Mouse (Mus musculus) frontal cortex, postnatal 25 days (tissue): ENCODE measurements around the gene Klhl10.

Experiments used
- DNase-seq, 2 experiments: peaks; one replicate each; pipeline ENCODE4 v3.0.0; 2022; ENCODE audit warnings: low spot score in 2 of 2

The Klhl10 gene

DNA sequence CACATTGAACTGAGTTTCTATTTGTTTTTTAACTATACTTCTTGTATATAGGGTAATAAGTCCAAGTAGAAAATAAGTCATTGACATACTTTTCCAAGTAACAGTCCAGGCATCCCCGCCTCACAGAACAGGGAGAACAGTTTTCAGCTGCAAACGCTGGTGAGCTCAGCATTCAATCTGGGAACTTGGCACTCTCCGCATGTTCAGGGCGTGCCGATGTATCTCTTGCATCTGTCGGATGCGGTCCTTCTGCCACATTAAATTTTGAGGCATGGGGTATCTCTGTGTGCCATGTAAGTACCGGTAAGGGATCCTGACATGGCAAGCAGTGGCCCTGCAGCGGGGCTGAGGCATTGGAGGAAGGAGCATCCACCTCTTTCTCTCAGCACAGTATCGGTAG, 21.0 kb downstream of the Klhl10 start:
- DNase-seq: no peak

DNA sequence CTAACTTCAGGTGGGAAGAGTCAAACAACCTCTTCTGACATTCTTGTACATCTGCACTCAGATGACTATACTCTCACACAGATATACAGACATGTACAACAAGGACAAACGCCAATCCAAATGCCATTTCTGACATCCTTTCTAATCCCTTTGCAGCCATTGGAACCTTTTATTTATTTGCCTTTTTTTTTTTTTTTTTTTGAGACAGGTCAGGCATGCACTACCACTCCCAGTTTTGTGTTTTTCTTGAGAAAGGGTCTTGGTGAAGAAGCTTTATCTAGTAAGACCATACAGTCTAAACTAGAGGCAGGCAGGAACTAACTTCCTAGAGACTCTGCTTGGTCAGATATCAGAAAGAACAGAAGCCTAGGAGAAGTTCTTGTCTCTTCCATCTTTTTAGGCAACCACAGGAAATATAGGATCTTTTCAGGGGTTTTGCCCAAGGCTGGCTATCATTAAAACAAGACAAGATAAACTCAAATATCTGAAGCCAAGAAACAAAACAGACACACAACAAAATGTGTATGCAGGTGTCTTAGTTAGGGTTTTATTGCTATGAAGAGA, 23.6 kb downstream of the Klhl10 start:
- no peak for DNase-seq

DNA sequence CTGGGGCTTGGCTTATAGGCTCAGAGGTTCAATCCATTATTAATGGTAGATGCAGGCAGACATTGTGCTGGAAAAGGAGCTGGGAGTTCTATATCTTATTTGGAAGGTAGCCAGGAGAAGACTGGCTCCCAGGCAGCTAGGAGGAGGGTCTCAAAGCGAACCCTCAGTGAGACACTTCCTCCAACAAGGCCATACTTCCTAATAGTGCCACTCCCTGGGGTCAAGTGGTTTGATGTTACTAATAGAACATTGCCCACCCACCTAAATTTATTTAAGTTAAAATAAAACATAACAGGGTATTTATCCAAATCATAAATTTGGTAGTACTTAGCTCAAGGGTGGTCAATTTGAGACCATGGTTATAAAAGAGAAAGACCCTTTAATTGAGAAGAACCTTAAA, 24.1 kb downstream of the Klhl10 start:
- no peak for DNase-seq

DNA sequence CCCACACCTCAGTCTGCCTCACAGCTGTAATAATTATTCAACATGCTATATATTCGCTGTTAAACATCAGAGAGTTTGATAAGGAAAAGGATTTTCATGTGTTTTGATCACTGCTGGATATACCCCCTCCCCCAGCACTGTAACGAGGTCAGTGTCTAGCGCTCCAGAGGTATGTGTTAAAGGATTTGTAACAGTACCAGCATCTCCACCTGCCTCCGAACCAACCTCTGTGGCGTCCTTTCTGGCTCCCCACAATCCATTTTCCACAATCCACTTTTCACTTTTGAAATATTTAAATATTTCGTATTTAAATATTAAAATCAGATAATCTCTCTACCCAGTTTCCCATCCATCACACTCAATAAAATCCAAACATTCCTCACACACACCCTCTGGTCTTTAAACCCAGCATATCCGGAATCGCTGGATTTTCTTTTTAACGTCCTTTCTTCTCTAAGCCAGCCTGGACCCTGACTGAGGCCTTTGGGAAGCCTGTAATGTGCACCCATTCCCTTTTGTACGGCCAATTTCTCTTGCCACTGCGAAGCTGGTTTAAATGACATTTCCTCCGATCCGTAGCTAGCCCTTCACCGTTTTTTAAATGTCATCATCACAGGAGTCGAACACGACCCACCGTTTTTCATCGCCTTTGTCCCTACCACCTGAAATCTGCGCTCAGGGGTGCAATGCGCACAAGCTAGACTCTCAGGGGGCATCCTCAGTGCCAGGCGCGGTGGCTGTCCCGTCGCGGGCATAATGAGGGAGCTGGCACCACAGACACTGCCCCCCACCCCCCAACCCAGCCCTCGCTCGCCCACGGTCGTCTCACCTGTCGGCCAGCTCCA, 29.9 kb downstream of the Klhl10 start:
- DNase-seq: no peak

DNA sequence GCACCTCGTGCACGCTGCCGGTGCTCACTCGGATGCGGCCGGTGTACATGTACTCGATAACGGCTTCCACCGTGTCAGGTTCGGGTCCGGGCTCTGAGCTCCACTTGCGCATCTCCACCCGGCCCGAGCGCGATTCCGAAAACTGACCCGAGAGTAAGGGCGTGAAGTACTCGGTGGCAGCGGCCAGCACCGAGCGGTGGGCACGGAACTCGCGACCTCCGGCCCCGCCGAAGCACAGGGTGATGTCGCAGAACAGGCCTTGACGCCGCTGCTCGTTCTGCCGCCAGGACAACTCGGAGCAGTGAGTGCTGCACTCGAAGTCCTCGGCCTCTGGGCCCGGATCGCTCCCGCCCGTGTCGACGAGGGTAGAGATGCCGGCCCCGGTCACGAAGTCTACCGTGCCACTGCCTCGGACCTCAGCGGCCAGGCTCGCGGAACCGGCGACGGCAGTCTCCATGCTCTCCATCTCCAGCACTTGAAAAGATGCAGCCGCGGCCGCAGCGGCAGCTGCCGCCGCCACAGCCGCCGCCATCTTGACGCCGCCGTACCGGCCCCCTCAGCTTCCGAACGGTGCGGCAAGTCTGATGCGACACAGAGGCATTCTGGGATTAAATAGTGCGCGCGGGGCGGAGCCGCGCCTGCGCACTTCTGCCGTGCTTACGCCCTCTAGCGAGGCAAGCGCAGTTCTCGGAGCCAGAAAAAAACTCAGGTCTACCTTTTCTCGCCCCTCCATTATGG, 30.6 kb downstream of the Klhl10 start, which contains the start of gene Klhl11:
TSS of gene Klhl11 (minus strand) at position 545 of the 738 bp plus-strand sequence.
- peak; percentile 83 to 88 for DNase-seq

DNA sequence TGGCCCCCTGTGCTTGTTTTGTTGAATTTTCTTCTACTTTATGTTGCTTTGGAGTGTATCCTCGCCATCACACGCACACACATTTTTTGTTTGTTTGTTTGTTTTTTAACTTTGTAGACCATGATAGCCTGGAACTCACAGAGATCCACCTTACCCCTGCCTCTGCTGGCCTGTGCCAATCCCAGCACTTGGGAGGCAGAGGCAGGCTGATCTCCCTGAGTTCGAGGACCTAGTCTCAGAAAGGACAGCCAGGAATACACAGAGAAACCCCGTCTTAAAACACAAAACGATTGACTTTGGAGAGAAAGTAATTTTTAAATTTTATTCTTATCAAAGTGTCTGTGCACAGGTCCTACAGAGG, 31.2 kb downstream of the Klhl10 start:
- no peak for DNase-seq

DNA sequence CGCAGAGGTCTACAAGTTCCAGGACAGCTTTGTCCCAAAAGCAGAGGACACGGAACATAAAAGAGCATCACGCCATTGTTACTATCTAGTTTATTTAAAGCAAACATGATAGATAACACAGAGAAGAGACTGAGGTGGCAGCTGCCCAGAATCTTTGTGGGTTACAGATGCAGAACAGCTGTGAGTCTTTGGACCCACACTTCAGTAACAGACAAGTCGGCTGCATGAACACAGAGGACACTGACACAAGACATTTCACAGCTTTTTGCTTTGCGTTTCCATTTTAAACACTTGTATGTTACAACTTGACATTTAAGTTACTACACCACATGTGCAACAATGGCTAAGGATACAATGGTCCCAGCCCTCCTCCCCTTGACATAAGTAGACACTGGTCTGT, 34.6 kb downstream of the Klhl10 start:
- no peak for DNase-seq

DNA sequence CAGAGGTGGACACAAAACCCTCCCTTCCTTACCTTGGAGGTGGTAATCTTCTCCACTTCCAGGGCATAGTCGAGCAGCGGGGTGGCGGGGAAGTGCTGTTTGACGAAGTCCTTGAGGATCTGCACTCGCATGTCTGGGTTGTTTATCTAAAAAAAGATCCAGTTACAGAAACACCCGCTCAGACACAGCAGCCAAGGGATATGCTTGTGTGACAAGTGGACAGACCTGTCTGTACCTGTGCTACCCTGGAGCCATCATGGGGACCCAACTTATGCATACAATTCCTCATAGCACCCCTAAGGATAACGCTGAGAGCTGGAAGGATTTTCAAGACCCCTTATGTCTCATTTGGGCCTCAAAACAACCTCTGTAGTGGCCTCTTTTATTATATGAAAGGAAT, 37.4 kb downstream of the Klhl10 start:
- DNase-seq: no peak

DNA sequence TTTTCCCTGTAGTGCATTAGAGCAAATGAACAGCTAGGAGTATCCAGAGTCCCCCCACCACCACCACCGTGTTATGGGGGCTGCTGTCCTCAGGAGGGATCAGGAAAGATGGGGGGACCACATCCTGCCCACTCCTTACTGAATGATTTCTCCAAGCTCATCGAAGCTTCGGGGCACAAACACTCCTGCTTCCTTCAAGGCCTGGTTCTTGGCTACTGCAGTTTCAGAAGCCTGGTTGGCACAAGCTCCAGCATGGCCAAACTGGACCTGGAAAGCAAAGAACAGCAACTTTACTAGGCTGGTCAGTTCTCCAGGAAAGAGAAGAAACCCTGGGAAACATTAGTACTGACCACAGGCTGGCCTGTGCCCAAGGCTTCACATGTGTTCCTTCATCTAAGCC, 42.7 kb downstream of the Klhl10 start:
- no peak for DNase-seq

DNA sequence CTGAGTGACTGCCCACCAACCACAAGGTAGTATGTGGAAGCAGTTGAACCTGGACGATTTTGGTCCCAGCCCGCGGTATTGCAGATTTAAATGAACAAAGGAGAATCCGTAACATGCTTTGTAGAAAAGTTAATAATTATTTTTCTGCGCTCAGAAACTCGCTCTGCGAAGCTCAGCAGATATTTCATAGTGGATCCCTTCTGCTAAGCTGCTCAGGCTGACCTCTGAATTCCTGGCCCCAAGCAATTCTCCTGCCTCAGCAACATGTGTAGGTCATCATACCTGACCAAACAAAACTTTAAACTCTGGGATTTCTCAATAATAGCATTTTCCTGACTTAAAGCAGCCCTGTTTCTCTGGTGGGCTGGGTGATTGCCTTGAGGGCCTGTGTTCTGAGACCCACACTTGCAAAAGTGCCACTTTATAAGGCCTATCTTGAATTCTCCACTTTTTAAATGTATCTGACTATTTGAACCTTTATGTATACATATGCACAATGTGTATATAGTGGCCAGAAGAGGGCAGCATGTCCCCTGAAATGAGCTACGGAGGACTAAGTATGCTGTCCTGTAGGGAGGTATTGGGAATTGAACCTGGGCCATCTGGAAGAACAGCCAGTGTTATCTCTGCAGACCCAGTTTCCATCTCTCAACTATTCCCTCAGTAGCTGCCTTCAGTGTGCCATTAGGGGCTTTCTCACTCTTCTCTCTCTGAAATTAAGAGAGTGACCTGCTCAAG, 44.3 kb downstream of the Klhl10 start:
- DNase-seq: no peak

DNA sequence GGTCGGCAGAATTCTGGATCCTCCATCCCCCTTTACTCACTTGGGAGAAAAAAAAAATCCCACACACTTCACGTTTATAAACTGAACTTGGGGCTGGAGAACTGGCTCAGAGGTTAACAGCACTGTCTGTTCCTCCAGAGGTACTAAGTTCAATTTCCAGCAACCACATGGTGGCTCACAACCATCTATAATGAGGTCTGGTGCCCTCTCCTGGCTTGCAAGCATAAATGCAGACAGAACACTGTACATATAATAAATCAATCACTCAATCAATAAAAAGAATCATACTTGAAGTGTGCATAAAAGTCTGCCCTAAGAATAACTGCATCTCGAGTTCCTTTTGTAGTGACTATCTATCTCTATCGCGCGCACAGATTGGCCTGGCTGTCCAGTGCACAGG, 49.2 kb downstream of the Klhl10 start:
- no peak for DNase-seq

DNA sequence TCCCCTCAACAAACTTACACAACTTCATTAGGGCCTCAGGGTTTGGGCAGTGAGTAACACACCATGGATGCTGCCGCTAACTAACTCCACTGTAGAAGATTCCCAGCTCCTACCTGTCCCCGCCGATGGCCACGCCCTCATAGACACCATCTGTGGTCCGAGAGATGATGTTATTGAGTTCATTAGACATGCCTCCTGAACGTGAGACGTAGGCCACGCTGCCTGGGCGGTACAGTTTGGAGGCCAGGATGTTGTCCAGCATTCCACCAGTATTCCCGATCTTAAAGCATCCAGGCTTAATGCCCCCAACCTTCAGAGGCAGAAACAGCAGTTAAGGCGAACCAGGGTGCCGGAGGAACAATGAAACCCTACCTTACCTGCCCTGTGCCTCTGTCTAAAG, 52.1 kb downstream of the Klhl10 start:
- DNase-seq: no peak

DNA sequence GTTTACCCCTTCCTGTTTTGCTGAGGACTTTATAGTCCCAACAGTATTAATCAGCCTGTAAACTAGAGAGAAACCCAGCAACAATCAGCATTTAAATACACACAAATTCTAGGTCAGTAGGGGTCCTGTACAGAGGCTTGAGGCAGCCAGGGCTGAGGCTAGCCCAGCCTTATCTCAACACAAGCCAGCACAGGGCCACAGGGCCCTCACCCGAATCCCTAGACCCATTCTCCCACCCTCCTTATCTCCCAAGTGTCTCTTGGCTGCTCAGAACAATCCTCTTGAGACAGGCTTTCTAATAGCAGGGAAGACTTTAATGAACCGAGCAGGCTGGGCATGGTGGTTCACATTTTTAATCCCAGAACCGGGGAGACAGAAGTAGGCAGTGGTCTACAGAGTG, 58.5 kb downstream of the Klhl10 start:
- DNase-seq: no peak

DNA sequence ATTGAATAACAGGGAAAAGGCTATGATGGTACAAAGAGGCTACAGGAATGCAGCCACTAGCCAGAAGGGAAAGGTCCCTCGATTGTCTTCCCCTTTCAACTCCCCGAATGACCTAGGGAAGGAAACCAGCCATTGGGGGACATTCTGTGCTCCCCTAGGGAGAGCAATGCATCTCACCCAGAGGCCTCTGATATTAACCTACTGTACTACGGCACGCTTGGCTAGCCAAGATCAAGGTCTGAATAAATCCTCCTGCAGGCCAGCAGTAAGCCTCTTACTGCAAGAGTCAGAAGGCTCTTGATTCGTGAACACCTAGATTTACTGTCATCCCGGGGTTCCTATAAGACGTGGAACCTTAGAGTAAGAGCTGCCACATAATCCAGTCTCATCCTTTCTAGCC, 58.9 kb downstream of the Klhl10 start:
- DNase-seq: no peak

DNA sequence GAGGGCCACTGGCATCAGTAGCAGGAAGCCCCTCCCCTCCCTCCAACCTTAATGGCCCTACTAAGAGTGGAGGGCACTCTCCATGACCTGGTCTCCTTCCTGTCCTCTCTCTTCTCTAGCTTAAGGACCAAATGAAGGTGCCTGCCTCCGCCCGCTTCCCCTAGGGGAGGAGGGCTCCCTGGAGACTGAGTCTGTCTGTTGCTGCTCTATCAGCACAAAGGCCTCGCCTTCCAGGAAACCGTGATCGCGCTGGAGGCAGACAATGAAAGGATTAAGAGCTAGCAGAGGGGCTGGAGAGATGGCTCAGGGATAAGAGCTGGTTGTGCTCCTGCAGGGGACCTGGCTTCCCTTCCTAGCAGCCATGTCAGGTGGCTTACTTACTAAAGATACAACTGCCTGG, 59.6 kb downstream of the Klhl10 start:
- no peak for DNase-seq

DNA sequence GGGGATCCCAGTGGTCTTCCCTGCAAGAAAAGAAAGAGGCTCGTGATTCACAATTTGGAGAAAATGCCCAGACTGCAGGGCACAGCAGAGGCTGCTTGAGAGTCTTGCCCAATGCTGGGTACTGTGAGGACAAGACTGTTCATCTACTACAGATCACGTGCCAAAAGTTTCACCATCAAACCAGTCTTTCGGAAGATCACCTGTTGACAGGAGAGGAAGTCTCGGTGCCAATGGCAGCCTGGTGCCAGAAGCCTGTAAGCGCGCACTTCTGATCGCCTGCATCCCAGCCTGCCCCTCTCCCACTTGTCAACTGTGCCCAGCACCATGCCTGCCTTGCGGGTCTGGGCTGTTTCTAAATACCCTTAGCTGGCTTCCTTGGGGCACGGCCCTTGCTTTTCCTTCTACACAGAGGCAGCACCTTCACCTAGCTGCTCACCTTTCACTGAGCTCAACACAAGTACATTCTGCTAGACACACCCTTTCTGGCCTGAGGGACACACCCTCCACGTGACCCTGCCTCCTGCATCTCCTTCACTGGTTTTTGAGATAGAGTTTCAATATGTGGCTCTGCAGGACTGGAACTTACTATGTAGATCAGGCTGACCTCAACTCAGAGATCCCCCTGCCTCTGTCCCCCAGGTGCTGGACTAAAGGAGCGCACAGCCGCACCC, 63.4 kb downstream of the Klhl10 start:
- DNase-seq: no peak

DNA sequence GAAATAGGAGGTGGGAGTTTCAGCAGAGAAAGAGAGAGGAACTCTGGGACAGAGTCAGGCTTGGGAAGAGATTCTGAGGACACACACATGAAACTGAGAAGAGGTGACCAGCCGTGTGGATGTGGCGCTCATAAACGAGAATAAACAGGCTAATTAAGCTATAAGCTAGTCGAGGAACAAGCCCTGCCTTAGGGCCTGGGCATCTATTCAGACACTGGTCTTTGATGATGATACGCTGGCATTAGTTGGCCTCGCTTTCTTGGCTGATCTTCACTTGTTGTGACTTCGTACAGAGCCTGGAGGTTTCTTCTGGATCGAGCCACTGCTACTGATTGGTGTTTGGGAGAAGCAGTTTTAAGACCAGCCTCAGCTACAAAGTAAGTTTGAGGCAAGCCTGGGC, 64.3 kb downstream of the Klhl10 start:
- DNase-seq: no peak
